Mouse (Mus musculus): ENCODE results near the gene Cspg5. TPM values are rescaled to one million over a fixed set of nuclear protein-coding genes. Genes with fewer than 3 reads are reported as not detected.

Gene Cspg5
- total RNA-seq, 4 experiments from 2014 or later: 0.12 to 0.41 (median 0.19) TPM

Small RNAs within 50 kb of the gene (microRNA-seq; reads per million reads assigned to microRNA genes)
- gene Mir6236: 32.2 reads per million, percentile 43 among the genes with 10 or more reads in this experiment

Other genes starting within 250 kb of the Cspg5 start
- 10 to 100 TPM; 24.9 to 28.4 (median 26.8) TPM for gene Smarcc1, start 126.1 kb upstream of the Cspg5 start, total RNA-seq (2022)
- gene Dhx30, start 126.0 kb upstream of the Cspg5 start, total RNA-seq (2022): 10 to 100 TPM; 56.4 to 62.2 (median 58.2) TPM
- 1 to 10 TPM; 2.6 to 3.3 (median 3.1) TPM for gene Elp6, start 61.4 kb downstream of the Cspg5 start, total RNA-seq (2022)
- 10 to 100 TPM; 23.7 to 34.9 (median 29.3) TPM for gene Scap, start 89.5 kb downstream of the Cspg5 start, total RNA-seq (2022)
- gene Ptpn23, start 164.4 kb downstream of the Cspg5 start, total RNA-seq (2022): 10 to 100 TPM; 12.9 to 17.1 (median 14.5) TPM
- 1 to 10 TPM in 1 of 4 experiments, not detected in 3; 3.0 TPM for gene Ngp, start 176.0 kb downstream of the Cspg5 start, total RNA-seq (2022)
- gene Klhl18, start 232.9 kb downstream of the Cspg5 start, total RNA-seq (2022): 10 to 100 TPM in 3 of 4 experiments, 1 to 10 TPM in 1; 9.2 to 14.6 (median 11.1) TPM
- gene Kif9, start 233.2 kb downstream of the Cspg5 start, total RNA-seq (2022): under 1 TPM; 0.14 to 0.31 (median 0.20) TPM